Mouse (Mus musculus): ENCODE results near the gene Rpl29. TPM values are rescaled to one million over a fixed set of nuclear protein-coding genes. Genes with fewer than 3 reads are reported as not detected.

Rpl29 gene
- polyA plus RNA-seq, 1 experiment, result 41.5 TPM

DNA sequence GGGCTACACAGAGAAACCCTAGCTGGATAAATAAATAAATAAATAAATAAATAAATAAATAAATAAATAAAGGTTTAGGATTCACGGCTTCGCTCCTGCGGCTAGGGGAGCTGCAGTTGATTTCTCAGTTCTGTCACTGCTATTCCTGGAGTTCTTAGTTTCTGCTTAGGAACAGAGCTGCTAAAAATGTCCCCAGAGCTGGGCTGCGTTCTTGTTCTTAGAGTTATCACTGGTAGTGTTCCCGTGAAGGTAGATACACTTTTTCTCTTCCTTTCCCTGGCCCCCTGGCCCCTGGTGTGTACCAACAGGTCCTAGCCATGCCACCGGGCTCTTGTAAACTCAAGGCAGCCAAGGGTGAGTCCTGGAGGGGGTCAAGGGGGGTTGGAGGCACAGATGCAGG is 12.4 kb upstream of the Rpl29 start:
- H3K27me3 ChIP-seq (replicated peaks), result peaks cover 96% of the 10 kb centered on the region

DNA sequence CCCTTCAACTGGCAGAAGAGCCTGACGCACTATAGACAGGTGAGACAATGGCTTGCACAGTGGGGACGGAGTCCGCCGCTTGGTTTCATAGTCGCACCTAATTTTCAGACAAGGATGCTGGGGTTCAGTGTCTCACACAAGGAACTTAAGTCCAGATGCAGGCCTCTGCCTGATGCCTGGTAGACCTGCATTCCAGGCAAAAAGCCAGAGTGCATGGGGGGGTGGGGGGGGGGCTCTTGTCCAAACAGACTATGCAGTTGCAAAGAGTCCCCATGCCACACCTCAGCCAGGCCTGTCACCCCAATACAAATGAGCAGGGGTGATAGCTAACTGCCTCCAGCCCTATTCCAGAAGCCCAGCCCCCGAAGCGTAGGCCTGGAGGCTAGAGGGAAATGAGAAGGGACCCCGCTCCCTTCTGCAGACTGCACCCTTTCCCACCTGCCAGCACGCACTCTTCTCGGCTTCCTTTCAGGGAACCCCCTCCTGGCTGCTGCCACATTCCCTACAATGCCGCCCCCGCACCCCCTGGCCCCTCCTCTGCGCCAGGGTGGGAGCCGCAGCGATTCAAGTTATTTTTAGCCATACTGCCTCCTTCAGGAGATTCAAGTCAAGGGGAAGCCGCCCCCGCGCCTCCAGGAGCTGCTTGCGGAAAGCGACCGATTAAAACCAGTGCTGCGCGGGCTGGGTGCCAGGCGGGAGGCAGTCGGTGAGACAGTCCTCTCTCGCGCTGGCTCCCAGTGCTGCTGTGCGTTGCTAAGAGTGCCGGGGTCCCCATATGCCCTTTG is 11.2 kb upstream of the Rpl29 start:
- peak overlapping the region; percentile 77 for H3K4me3 ChIP-seq (replicated peaks)
- no peaks in the 10 kb centered on the region for H3K36me3 ChIP-seq (replicated peaks; ENCODE audit: low read length)
- no peak for TF ChIP-seq FLI1 (IDR thresholded peaks at IDR 0.05; ENCODE audit: low read length)
- TF ChIP-seq GATA1 (IDR thresholded peaks at IDR 0.05; ENCODE audit: borderline replicate concordance, low read length), result no peak
- 0 out of 2 replicates have a peak, but pooled peaks cover 2% of the 10 kb centered on the region for H3K9me3 ChIP-seq
- peaks cover 84% of the 10 kb centered on the region for H3K27me3 ChIP-seq (replicated peaks)
- peaks cover 32% of the 10 kb centered on the region for H3K4me1 ChIP-seq

More for the DNA sequence above, 12.4 kb upstream of the Rpl29 start:
- Histone ChIP-seq H3K36me3 (replicated peaks; ENCODE audit: low read length) (no peaks in the 10 kb centered on the region), H3K4me1 (peaks cover 38% of the 10 kb centered on the region), H3K4me3 (replicated peaks) (no peak overlapping the region), H3K9me3 (0 out of 2 replicates have a peak, but pooled peaks cover 2% of the 10 kb centered on the region)
- no peak for TF ChIP-seq FLI1 (IDR thresholded peaks at IDR 0.05; ENCODE audit: low read length)
- no peak for TF ChIP-seq GATA1 (IDR thresholded peaks at IDR 0.05; ENCODE audit: borderline replicate concordance, low read length)

DNA sequence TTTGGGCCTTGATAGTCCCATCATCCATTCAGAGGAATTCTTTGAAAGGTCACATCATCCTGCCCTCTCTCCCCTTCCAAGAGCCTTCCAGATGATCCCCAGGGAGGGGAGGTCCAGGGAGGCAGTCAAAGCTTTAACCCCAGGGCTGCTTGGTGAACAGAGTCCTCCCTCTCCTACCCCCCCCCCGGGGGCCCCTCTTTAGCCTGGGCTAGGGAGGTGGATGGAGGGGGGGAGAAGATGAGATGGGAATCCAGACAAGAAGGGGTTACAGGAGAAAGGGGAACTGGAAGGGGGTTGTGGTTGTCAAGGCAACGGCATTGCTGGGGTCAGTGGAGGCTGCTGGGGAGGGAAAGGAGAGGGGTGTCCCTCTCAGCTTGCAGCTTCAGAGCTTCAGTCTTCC is 8.6 kb upstream of the Rpl29 start:
- Histone ChIP-seq H3K9me3 (no peaks in the 10 kb centered on the region), H3K4me1 (peaks cover 32% of the 10 kb centered on the region), H3K4me3 (replicated peaks) (no peak overlapping the region), H3K36me3 (replicated peaks; ENCODE audit: low read length) (no peaks in the 10 kb centered on the region), H3K27me3 (replicated peaks) (peaks cover 64% of the 10 kb centered on the region)
- TF ChIP-seq FLI1 (IDR thresholded peaks at IDR 0.05; ENCODE audit: low read length) (no peak), GATA1 (IDR thresholded peaks at IDR 0.05; ENCODE audit: borderline replicate concordance, low read length) (no peak)

DNA sequence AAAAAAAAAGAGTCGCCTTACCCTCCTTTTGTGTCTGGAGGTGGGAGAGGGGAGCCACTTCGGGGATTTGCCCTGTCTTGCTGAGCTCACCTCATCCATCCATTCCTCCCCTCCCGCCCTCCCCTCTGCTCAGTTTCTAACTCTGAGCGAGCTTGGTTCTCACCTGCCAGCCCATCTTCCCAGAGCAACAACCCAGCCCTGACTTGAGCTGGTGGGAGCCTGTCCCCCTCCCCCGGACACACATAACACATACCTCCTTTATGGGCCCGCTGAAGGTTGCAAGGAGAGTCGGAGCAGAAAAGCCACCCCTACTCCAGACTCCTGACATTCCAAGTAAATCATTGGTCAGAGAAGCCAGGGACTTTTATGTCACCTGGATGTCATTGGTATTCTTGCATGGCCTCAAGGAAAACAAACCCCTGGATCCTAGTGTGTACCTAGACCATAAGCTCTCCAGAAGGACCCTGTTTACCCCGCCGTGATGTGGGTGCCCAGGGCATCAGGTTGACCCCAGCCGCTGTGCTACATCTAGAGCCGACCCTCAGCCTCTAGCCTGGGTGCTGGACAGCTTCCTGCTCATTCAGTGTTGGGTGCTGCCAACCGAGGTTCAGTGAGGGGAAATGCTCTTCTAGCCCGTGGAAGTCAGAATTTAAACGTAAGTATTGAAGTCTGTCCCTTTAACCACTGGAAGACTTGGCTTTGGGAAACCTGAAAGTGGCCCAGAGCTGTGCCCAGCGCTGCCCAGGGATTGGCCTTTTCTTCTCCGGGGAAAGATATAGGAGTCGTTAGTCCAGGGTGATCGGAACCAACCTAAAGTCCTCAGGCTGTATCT is 8.0 kb upstream of the Rpl29 start:
- no peaks in the 10 kb centered on the region for H3K36me3 ChIP-seq (replicated peaks; ENCODE audit: low read length)
- peaks cover 57% of the 10 kb centered on the region for H3K27me3 ChIP-seq (replicated peaks)
- peak overlapping the region; percentile 56 for H3K4me3 ChIP-seq (replicated peaks)
- TF ChIP-seq FLI1 (IDR thresholded peaks at IDR 0.05; ENCODE audit: low read length), result no peak
- TF ChIP-seq GATA1 (IDR thresholded peaks at IDR 0.05; ENCODE audit: borderline replicate concordance, low read length), result no peak
- peaks cover 32% of the 10 kb centered on the region for H3K4me1 ChIP-seq
- H3K9me3 ChIP-seq, result no peaks in the 10 kb centered on the region

DNA sequence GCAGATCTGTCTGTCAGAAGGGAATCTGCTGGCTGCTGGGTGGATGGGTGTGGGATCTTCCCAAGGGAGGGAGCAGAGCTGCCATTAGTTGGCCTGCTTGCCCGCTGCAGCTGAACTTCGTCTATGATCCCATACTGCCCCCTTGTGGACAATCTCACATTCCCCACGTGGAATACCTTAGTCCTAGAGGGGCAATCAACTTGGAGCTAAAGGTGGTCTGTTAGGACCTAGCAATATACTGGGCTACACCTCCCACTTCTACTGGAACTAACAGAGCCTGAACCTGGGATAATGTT is 7.4 kb upstream of the Rpl29 start:
- Histone ChIP-seq H3K36me3 (replicated peaks; ENCODE audit: low read length) (no peaks in the 10 kb centered on the region), H3K27me3 (replicated peaks) (peaks cover 53% of the 10 kb centered on the region), H3K4me1 (peaks cover 32% of the 10 kb centered on the region), H3K4me3 (replicated peaks) (peak overlapping the region; percentile 56), H3K9me3 (no peaks in the 10 kb centered on the region)
- no peak for TF ChIP-seq FLI1 (IDR thresholded peaks at IDR 0.05; ENCODE audit: low read length)
- TF ChIP-seq GATA1 (IDR thresholded peaks at IDR 0.05; ENCODE audit: borderline replicate concordance, low read length), result no peak

DNA sequence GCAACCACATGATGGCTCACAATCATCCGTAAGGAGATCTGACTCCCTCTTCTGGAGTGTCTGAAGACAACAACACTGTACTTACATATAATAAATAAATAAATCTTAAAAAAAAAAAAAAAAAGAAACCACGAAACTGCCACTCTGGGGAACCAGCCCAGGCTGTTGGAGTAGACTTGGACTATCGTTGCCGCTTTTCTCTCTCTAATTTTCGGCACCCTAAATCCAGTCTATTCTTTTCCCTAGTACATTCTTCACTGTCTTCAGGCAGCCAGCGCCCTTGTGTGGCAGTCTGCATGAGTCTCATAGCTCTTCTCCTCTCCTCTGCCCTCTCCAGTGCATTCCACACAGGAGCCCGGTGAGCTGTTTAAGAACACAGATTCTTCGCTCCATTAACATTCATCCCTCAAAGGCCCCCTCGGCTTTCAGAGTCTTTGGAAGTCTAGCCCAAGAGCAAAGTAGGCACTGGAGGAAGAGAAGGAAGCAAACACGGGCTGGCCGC is 484 bp upstream of the Rpl29 start:
- TF ChIP-seq GATA1 (IDR thresholded peaks at IDR 0.05; ENCODE audit: borderline replicate concordance, low read length), result no peak
- no peak for TF ChIP-seq FLI1 (IDR thresholded peaks at IDR 0.05; ENCODE audit: low read length)
- Histone ChIP-seq H3K4me3 (replicated peaks) (peak overlapping the region; percentile 98), H3K27me3 (replicated peaks) (peaks cover 2% of the 10 kb centered on the region), H3K36me3 (replicated peaks; ENCODE audit: low read length) (peaks cover 31% of the 10 kb centered on the region), H3K9me3 (no peaks in the 10 kb centered on the region), H3K4me1 (peaks cover 33% of the 10 kb centered on the region)

DNA sequence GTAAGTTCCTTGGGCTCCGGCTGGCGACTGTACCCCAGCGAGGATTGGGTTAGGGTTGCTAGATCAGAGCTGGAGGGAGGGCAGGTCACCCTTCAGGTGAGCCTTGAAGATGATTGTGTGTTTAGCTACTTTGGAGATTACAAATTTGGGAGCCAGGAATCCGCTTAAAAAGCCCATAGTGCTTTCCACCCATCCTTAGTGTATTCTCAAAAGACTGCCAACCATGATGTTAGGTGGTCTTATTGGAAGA is 686 bp downstream of the Rpl29 start:
- Histone ChIP-seq H3K4me1 (peaks cover 45% of the 10 kb centered on the region), H3K36me3 (replicated peaks; ENCODE audit: low read length) (peaks cover 41% of the 10 kb centered on the region), H3K9me3 (no peaks in the 10 kb centered on the region), H3K4me3 (replicated peaks) (peak overlapping the region; percentile 98), H3K27me3 (replicated peaks) (no peaks in the 10 kb centered on the region)
- TF ChIP-seq GATA1 (IDR thresholded peaks at IDR 0.05; ENCODE audit: borderline replicate concordance, low read length), result no peak
- no peak for TF ChIP-seq FLI1 (IDR thresholded peaks at IDR 0.05; ENCODE audit: low read length)

DNA sequence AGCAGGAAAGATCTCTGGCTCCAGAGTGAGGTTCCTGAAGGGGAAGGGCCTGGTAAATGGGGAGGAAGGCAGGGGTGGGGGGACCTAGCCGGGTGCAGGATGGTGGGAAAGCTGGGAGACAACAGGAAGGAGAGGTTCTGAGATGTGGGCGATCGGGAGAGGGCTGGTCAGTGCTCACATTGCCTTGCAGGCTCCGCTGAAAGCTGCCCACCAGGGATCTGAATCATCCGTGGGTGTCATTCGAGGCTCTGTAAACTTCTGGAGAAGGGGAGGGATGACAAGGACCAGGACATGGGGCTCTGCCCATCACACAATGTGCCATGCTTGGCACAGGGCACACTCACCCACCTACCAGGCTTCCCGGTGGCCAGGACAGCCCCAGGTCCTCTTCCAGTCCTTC is 4.1 kb downstream of the Rpl29 start:
- H3K4me1 ChIP-seq, result peaks cover 73% of the 10 kb centered on the region
- no peaks in the 10 kb centered on the region for H3K9me3 ChIP-seq
- no peak overlapping the region for H3K4me3 ChIP-seq (replicated peaks)
- TF ChIP-seq FLI1 (IDR thresholded peaks at IDR 0.05; ENCODE audit: low read length) (no peak), GATA1 (IDR thresholded peaks at IDR 0.05; ENCODE audit: borderline replicate concordance, low read length) (no peak)
- H3K27me3 ChIP-seq (replicated peaks), result no peaks in the 10 kb centered on the region
- peaks cover 50% of the 10 kb centered on the region for H3K36me3 ChIP-seq (replicated peaks; ENCODE audit: low read length)

DNA sequence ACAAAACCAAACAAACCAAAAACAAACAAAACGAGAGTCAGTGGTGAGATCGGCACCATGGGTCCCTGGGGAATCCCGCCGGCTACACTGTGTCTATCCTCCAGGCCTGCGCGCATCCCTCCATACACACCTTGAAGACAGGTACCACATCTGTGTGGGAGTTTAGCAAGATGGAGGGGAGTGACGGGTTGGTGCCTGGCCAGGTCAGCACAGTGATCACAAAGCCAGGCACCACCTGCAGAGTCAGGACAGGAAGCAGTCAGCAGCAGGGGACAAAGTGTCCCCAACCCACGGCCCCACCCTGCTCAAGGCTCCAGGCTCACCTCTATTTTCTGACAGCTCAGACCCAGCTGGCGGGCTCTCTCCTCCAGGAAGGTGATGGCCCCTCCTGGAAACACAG is 7.3 kb downstream of the Rpl29 start:
- Histone ChIP-seq H3K4me3 (replicated peaks) (peak overlapping the region; percentile 21), H3K27me3 (replicated peaks) (peaks cover 7% of the 10 kb centered on the region), H3K36me3 (replicated peaks; ENCODE audit: low read length) (peaks cover 41% of the 10 kb centered on the region), H3K9me3 (no peaks in the 10 kb centered on the region), H3K4me1 (peaks cover 68% of the 10 kb centered on the region)
- no peak for TF ChIP-seq FLI1 (IDR thresholded peaks at IDR 0.05; ENCODE audit: low read length)
- no peak for TF ChIP-seq GATA1 (IDR thresholded peaks at IDR 0.05; ENCODE audit: borderline replicate concordance, low read length)

DNA sequence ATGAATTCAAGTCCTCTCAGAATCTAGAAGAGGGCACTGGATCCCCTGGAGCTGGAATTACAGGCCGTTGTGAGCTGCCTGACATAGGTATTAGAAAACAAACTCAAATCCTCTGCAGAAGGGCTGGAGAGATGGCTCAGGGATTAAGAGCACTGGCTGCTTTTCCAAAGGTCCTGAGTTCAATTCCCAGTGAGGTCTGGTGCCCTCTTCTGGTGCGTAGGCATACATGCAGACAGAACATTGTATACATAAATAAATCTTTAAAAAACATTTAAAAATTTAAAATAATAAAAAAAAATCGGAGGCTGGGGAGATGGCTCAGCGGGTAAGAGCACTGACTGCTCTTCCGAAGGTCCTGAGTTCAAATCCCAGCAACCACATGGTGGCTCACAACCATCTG is 13.4 kb downstream of the Rpl29 start:
- Histone ChIP-seq H3K36me3 (replicated peaks; ENCODE audit: low read length) (no peaks in the 10 kb centered on the region), H3K4me1 (peaks cover 30% of the 10 kb centered on the region), H3K4me3 (replicated peaks) (no peak overlapping the region), H3K9me3 (no peaks in the 10 kb centered on the region), H3K27me3 (replicated peaks) (peaks cover 7% of the 10 kb centered on the region)
- TF ChIP-seq GATA1 (IDR thresholded peaks at IDR 0.05; ENCODE audit: borderline replicate concordance, low read length), result no peak
- TF ChIP-seq FLI1 (IDR thresholded peaks at IDR 0.05; ENCODE audit: low read length), result no peak

Measured in megakaryocyte, embryonic 14.5 days (primary cell).